In genomic region chr8:57455765-57456164, GRCm38 (mm10) we compare ENCODE assay signal across 16 mouse cellular contexts. TPM values are rescaled to one million over a fixed set of nuclear protein-coding genes. Genes with fewer than 3 reads are reported as not detected.
DNase-seq lines count a peak whose midpoint lies in the region; ATAC-seq lines count a peak whose summit lies in the region.
"Had no signal": no experiment of that assay in that cellular context is flagged by ENCODE, and none has a peak within 500 bp of the region (broad histone marks: within the 10 kb centered on the region; RNA-seq: fewer than 3 reads in every experiment).

Scrg1 (plus strand) TSS chr8:57455923.

- no peak within 1 kb of the TSS for H3K4me2 ChIP-seq in midbrain, embryonic 11.5 days
- H3K4me2 ChIP-seq in neural tube, embryonic 15.5 days: peak within 1 kb of the TSS; percentile 15; the same call in 1 of the 2 replicates
- H3K4me2 ChIP-seq in kidney, embryonic 15.5 days: no peak within 1 kb of the TSS
- H3K4me2 ChIP-seq: liver, embryonic 13.5 days; neural tube, embryonic 13.5 days had no signal

- H3K36me3 ChIP-seq in midbrain, embryonic 11.5 days (ENCODE audit: control insufficient read depth, insufficient read depth, low read length): no peaks in the 10 kb centered on the region
- H3K36me3 ChIP-seq in midbrain, embryonic 10.5 days: no peaks in the 10 kb centered on the region
- no peaks in the 10 kb centered on the region for H3K36me3 ChIP-seq in neural tube, embryonic 15.5 days
- no peaks in the 10 kb centered on the region for H3K36me3 ChIP-seq in kidney, embryonic 15.5 days
- H3K36me3 ChIP-seq: liver, embryonic 13.5 days; neural tube, embryonic 13.5 days had no signal

- no peak within 1 kb of the TSS for H3K27ac ChIP-seq in midbrain, embryonic 11.5 days (ENCODE audit: low read depth, low read length)
- H3K27ac ChIP-seq in midbrain, embryonic 10.5 days (replicated peaks): no peak within 1 kb of the TSS
- no peak within 1 kb of the TSS for H3K27ac ChIP-seq in neural tube, embryonic 15.5 days (replicated peaks)
- H3K27ac ChIP-seq in kidney, embryonic 15.5 days: no peak within 1 kb of the TSS
- H3K27ac ChIP-seq: liver, embryonic 13.5 days; macrophage; neural tube, embryonic 13.5 days; stomach, postnatal 0 days had no signal

- 79% methylated on average over 3 of the region's 3 CpGs for WGBS in midbrain, embryonic 11.5 days
- WGBS in midbrain, embryonic 10.5 days: 83% methylated on average over 3 of the region's 3 CpGs
- WGBS in neural tube, embryonic 15.5 days: 81% methylated on average over 3 of the region's 3 CpGs
- WGBS in kidney, embryonic 15.5 days: 72% methylated on average over 3 of the region's 3 CpGs

- no peaks in the 10 kb centered on the region for H3K9me3 ChIP-seq in midbrain, embryonic 11.5 days (ENCODE audit: control insufficient read depth, low read length)
- no peaks in the 10 kb centered on the region for H3K9me3 ChIP-seq in midbrain, embryonic 10.5 days (replicated peaks)
- H3K9me3 ChIP-seq in neural tube, embryonic 15.5 days (replicated peaks): no peaks in the 10 kb centered on the region
- no peaks in the 10 kb centered on the region for H3K9me3 ChIP-seq in kidney, embryonic 15.5 days (replicated peaks)
- H3K9me3 ChIP-seq: liver, embryonic 13.5 days; neural tube, embryonic 13.5 days had no signal

- ATAC-seq in midbrain, embryonic 11.5 days (ENCODE audit: low FRiP score): no peak
- peak; percentile 68; the same call in 1 of the 2 replicates for ATAC-seq in neural tube, embryonic 15.5 days (ENCODE audit: low FRiP score)
- ATAC-seq in kidney, embryonic 15.5 days (replicated peaks; ENCODE audit: low FRiP score): no peak

- intact Hi-C loops in left cerebral cortex, postnatal 14 days (cut with DNase I): loop anchor here (2.0 kb wide), 1 partner anchor 31 kb away; the partner anchor contains the start of gene Sap30

- no peak within 1 kb of the TSS for H3K4me3 ChIP-seq in midbrain, embryonic 11.5 days (ENCODE audit: low read depth, low read length)
- H3K4me3 ChIP-seq in midbrain, embryonic 10.5 days: no peak within 1 kb of the TSS
- H3K4me3 ChIP-seq in neural tube, embryonic 15.5 days (replicated peaks): no peak within 1 kb of the TSS
- H3K4me3 ChIP-seq in kidney, embryonic 15.5 days (replicated peaks): no peak within 1 kb of the TSS
- H3K4me3 ChIP-seq: liver, embryonic 13.5 days; neural tube, embryonic 13.5 days had no signal

- no peak within 1 kb of the TSS for H3K9ac ChIP-seq in midbrain, embryonic 11.5 days (ENCODE audit: low read length)
- H3K9ac ChIP-seq in neural tube, embryonic 15.5 days (replicated peaks): no peak within 1 kb of the TSS
- no peak within 1 kb of the TSS for H3K9ac ChIP-seq in kidney, embryonic 15.5 days
- H3K9ac ChIP-seq: liver, embryonic 13.5 days; neural tube, embryonic 13.5 days had no signal

- no peak for DNase-seq in frontal cortex, adult 2 months (ENCODE audit: extremely low spot score in 1 of 2, low spot score in 1 of 2)
- no peak for DNase-seq in frontal cortex, postnatal 36 days (ENCODE audit: low spot score in 2 of 2)
- peak; percentile 44 for DNase-seq in midbrain, embryonic 11.5 days (ENCODE audit: low spot score, missing footprints)
- no peak for DNase-seq in midbrain, embryonic 10.5 days (ENCODE audit: low spot score)
- peak; percentile 28 to 36 for DNase-seq in left cerebral cortex, postnatal 14 days (ENCODE audit: low spot score in 2 of 2)
- DNase-seq in cerebellum, postnatal 25 days: no peak
- DNase-seq: gastrocnemius, postnatal 14 days; heart, postnatal 10 days; kidney, adult 8-10 months; liver, embryonic 13.5 days; right cerebral cortex, postnatal 4 days had no signal

- no peaks in the 10 kb centered on the region for H3K27me3 ChIP-seq in midbrain, embryonic 11.5 days (ENCODE audit: control insufficient read depth, insufficient read depth, low read length)
- H3K27me3 ChIP-seq in midbrain, embryonic 10.5 days (ENCODE audit: low read depth, poor library complexity, severe bottlenecking): no peaks in the 10 kb centered on the region
- H3K27me3 ChIP-seq in neural tube, embryonic 15.5 days (replicated peaks): no peaks in the 10 kb centered on the region
- H3K27me3 ChIP-seq in kidney, embryonic 15.5 days: no peaks in the 10 kb centered on the region
- H3K27me3 ChIP-seq: liver, embryonic 13.5 days; neural tube, embryonic 13.5 days had no signal

- H3K4me1 ChIP-seq in midbrain, embryonic 11.5 days (ENCODE audit: control insufficient read depth, insufficient read depth, low read length): no peaks in the 10 kb centered on the region
- H3K4me1 ChIP-seq in midbrain, embryonic 10.5 days: no peaks in the 10 kb centered on the region
- H3K4me1 ChIP-seq in neural tube, embryonic 15.5 days: no peaks in the 10 kb centered on the region
- H3K4me1 ChIP-seq in kidney, embryonic 15.5 days: no peaks in the 10 kb centered on the region
- H3K4me1 ChIP-seq: liver, embryonic 13.5 days; neural tube, embryonic 13.5 days had no signal

RNA-seq across cellular contexts. Expression of gene Scrg1, which starts in this region (rescaled TPM):
- 78.7 and 95.9 TPM in 2 replicates for polyA plus RNA-seq in frontal cortex, adult 2 months (2012; rRNA removed)
- polyA plus RNA-seq in midbrain, embryonic 11.5 days (2014; fragmentation: Nextera tagmentation; extraction: Ambion mirVana): 0.27 TPM in 1 of 2 replicates, not detected in the other
- 0.35 TPM in 1 of 2 replicates, not detected in the other for polyA plus RNA-seq in midbrain, embryonic 10.5 days (2016; fragmentation: Nextera tagmentation; extraction: Ambion mirVana)
- total RNA-seq in left cerebral cortex, postnatal 14 days (2021): 10 to 100 TPM; 56.8 to 65.6 TPM
- 12.5 and 13.0 TPM in 2 replicates for polyA plus RNA-seq in neural tube, embryonic 15.5 days (2015; fragmentation: Nextera tagmentation; extraction: Ambion mirVana)
- polyA plus RNA-seq in kidney, embryonic 15.5 days (2015; fragmentation: Nextera tagmentation; extraction: Ambion mirVana): 0.39 TPM in 1 of 2 replicates, not detected in the other
- total RNA-seq: gastrocnemius, postnatal 14 days; heart, postnatal 10 days had no signal
- polyA plus RNA-seq: macrophage had no signal

Comparison
In these comparisons a context has a peak if more than half of its experiments do, and no peak if none do; other contexts are left out.
1. Peak in DNase-seq in midbrain, embryonic 11.5 days; RNA of the gene not detected or under 1 TPM.
2. DNase-seq: peak in left cerebral cortex, postnatal 14 days (2 of 2); none in frontal cortex, adult 2 months (0 of 2), frontal cortex, postnatal 36 days (0 of 2), midbrain, embryonic 10.5 days (single experiment) and cerebellum, postnatal 25 days (0 of 2).